Mouse (Mus musculus): ENCODE data around the gene Tmed10. TPM values are rescaled to one million over a fixed set of nuclear protein-coding genes. Genes with fewer than 3 reads are reported as not detected.

Tmed10 gene
- polyA plus RNA-seq, 1 experiment from 2014 or later: 320 TPM

DNA sequence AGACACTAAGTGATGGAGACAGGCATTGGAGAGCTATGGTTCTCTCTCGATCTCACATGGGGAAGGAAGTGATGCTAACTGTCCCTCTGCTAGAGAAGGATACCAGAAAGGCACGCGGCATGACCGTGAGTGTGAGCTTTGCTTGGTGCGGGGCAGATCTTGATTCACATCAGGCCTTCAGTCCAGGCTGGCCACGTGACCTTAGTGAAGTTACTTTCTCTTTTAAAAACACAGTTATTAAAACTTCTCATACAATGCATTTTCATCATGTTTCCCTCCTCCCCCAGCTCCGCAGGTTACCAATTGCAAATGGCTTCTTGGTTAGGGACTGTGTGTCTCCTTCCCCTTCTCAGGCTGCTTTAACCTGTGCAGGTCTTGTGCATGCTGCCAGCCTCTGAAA lies 16.5 kb upstream of the Tmed10 start:
- no peak overlapping the region for H3K4me3 ChIP-seq
- 88% methylated on average over 7 of the region's 7 CpGs for WGBS
- H3K9me3 ChIP-seq: no peaks in the 10 kb centered on the region
- H3K27ac ChIP-seq: no peak overlapping the region
- H3K9ac ChIP-seq: no peak overlapping the region
- no peaks in the 10 kb centered on the region for H3K4me1 ChIP-seq
- no peak overlapping the region for H3K4me2 ChIP-seq (replicated peaks)
- no peaks in the 10 kb centered on the region for H3K27me3 ChIP-seq
- H3K36me3 ChIP-seq: no peaks in the 10 kb centered on the region
- no peak for ATAC-seq (ENCODE audit: low FRiP score, low read depth)

DNA sequence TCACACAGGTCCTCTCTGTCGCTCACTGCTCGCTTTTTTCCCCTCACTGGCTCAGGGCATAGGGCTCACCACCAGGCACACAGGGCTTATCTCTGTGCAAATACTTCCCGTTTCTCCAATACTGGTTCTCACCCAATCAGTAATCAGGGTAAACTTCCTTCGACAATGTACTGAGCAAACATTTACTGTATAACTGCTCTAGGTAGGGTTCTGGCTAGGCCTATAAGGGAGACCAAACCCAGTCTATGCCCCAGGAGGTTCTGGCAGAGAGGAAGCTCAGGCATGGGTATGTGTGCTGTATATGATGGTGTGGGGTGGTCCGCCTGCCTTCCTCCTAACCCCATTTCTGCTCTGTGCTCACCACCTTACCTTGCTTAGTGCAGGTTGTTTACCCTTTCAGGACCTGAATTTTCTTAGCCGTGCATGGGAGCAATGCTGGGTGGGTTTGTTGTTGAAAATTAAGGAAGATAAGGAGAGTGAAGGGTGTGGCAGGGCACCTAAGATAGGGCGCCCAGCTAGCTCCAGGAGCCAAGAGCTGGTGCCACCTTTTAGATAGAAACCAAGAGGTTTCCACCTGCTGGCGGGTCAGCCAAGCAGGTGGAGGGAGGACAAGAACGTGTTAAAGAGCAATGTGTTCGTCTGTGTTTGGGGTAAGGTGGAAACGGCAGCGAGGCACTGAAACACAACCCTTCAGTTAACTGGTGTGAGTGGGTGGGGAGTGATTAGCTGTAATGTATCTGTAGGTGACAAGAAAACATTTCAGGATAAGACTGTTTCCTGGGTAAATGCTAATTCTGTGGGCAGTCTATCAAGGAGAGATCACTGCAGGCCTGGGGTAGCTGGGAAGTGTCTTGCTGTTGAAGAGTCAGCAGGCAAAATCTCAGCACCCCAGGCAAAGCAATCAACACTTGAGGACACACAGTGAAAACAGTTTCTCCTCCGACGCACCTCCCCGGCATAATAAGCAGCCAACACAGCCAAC lies 14.8 kb upstream of the Tmed10 start:
- Histone ChIP-seq H3K27ac (no peak overlapping the region), H3K9me3 (no peaks in the 10 kb centered on the region), H3K4me2 (replicated peaks) (no peak overlapping the region), H3K27me3 (no peaks in the 10 kb centered on the region), H3K9ac (no peak overlapping the region), H3K36me3 (no peaks in the 10 kb centered on the region), H3K4me3 (no peak overlapping the region), H3K4me1 (no peaks in the 10 kb centered on the region)
- 68% methylated on average over 15 of the region's 15 CpGs for WGBS
- no peak for ATAC-seq (ENCODE audit: low FRiP score, low read depth)

DNA sequence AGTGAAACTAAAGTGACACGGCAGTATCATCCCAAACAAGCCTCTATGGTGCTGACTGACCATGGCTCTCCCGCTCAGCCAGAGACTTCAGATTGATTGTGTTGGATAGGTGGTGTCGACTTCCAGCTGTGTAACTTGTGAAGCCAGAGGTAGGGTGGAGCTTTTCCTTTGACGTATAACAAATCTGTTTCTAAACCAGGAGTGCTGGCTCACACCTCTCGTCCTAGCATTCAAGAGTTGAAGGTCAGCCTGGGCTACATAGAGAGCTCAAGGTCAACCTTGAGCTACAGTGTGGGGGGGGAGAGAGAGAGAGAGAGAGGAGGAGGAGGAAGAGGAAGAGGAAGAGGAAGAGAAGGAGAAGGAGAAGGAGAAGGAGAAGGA lies 11.3 kb upstream of the Tmed10 start:
- H3K27ac ChIP-seq: no peak overlapping the region
- no peak overlapping the region for H3K4me2 ChIP-seq (replicated peaks)
- no peaks in the 10 kb centered on the region for H3K36me3 ChIP-seq
- H3K27me3 ChIP-seq: no peaks in the 10 kb centered on the region
- no peaks in the 10 kb centered on the region for H3K9me3 ChIP-seq
- 42% methylated on average over 5 of the region's 5 CpGs for WGBS
- no peak overlapping the region for H3K4me3 ChIP-seq
- no peaks in the 10 kb centered on the region for H3K4me1 ChIP-seq
- H3K9ac ChIP-seq: no peak overlapping the region
- no peak for ATAC-seq (ENCODE audit: low FRiP score, low read depth)

DNA sequence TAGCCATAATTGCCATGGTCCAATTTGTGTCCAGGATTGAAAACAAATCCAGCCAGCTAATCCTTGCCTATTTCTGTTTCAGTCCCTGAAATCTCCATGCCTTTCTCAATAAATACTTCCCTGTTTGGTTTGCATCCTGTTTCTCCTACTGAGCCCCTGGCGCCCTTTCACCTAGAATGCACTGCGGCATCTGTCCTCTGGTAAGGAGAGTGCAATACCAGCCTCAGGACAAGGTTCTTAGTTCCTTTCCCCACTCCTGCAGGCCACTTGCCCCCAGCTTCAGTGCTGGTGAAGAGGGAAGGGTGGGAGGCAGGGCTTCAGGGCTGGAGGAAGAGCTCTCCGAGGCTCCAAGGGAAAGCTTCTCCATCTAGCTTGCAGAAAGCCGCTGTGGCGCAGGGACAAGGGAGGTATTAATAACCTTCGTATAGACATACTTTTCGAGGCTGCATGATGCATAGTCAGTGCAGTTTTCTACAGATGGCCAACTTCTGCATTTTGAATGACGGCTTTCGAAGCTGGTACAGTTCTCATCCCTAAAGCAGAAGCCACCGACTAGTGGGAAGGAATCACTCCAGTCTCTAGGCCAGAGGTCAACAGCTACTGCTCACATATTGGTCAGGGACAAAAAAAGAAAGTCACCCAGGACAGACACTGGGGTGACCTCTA lies 10.8 kb upstream of the Tmed10 start:
- H3K9me3 ChIP-seq: no peaks in the 10 kb centered on the region
- no peaks in the 10 kb centered on the region for H3K27me3 ChIP-seq
- H3K9ac ChIP-seq: peak overlapping the region; percentile 26; the same call in 1 of the 2 replicates
- 78% methylated on average over 10 of the region's 10 CpGs for WGBS
- H3K36me3 ChIP-seq: no peaks in the 10 kb centered on the region
- no peak overlapping the region for H3K4me2 ChIP-seq (replicated peaks)
- H3K4me3 ChIP-seq: no peak overlapping the region
- no peaks in the 10 kb centered on the region for H3K4me1 ChIP-seq
- H3K27ac ChIP-seq: no peak overlapping the region
- no peak for ATAC-seq (ENCODE audit: low FRiP score, low read depth)

DNA sequence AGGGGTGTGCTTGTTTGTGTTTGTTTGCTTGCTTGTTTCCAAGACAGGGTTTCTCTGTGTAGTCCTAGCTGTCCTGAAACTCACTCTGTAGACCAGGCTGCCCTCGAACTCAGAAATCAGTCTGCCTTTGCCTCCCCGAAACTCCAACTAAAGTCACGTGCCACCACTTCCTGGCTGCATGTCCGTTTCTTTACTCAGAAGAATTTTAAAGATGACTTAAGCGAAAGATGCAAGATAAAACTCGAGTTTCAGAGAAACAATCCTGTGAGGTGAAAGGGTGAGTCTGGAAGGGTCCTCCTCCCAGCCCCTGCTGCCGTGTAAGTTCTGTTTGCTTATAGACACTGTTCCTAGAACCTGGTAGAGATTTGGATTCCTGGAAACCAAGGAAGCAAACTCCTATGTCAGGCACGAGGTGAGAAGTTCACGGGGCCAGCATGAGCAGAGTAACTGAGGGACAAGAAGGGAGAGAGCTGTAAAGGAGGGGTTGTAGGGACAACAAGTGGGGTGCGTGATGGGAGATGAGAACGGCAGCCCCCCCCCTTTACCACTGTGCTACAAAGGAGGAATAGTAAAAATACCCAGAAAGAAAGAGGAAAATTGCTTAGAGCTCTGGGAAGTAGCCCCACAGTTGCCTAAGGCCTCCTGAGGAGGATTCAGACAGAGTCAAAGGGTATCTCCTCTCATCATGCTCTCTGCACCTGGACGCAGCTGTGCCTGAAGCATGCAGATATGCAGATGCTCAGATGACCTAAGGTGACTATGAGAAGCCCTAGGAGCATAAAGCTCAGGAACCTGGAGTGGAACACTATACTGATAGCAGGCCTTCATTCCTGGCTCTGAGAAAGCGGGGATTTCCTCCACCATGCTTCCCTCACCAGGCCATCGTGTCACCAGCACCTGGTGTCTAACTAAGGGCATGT lies 8.4 kb upstream of the Tmed10 start:
- WGBS: 78% methylated on average over 14 of the region's 14 CpGs
- H3K4me3 ChIP-seq: no peak overlapping the region

DNA sequence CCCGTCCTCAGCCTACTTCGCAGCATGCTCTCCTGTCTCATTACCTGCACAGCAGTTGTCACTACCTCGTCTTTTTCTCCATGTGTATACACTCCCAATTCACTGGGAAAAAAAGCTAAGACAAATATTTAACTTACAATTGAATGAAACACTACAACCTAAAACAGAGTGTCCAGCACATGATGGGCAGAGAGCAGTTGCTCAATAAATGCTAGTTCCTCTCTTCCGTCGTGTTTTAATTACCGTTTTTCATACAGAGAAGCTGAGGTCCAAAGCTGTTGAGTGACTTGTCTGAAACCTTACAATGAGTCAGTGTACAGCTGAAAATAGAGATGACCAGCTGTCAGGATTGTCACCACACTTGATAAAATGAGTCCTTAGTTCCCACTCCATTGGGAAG lies 6.9 kb upstream of the Tmed10 start:
- Histone ChIP-seq H3K4me3 (no peak overlapping the region), H3K36me3 (no peaks in the 10 kb centered on the region), H3K4me1 (no peaks in the 10 kb centered on the region), H3K9ac (no peak overlapping the region), H3K27ac (no peak overlapping the region), H3K4me2 (replicated peaks) (no peak overlapping the region), H3K27me3 (no peaks in the 10 kb centered on the region), H3K9me3 (no peaks in the 10 kb centered on the region)
- ATAC-seq (ENCODE audit: low FRiP score, low read depth): no peak
- WGBS: 88% methylated on average over 6 of the region's 6 CpGs

More for the DNA sequence above, 8.4 kb upstream of the Tmed10 start:
- Histone ChIP-seq H3K9ac (no peak overlapping the region), H3K4me1 (no peaks in the 10 kb centered on the region), H3K36me3 (no peaks in the 10 kb centered on the region), H3K4me2 (replicated peaks) (no peak overlapping the region), H3K27ac (no peak overlapping the region), H3K27me3 (no peaks in the 10 kb centered on the region), H3K9me3 (no peaks in the 10 kb centered on the region)
- ATAC-seq (ENCODE audit: low FRiP score, low read depth): no peak

DNA sequence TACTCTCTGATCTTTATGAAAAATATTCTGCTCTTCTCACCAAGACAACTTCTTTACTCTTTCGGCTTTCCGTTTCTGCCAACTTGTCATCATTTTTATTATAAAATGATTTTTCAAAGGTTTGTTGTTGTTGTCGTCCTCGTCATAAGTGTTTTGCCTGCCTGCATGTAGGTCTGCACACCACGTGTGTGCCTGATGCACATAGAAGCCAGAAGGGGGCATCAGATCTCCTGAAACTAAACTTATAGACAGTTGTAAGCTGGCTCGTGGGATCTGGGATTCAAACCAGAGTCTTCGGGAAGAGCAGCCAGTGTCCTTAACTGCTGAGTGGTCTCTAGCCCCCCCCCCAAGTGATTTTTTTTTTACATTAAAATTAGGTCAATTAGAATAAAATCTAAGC lies 6.3 kb upstream of the Tmed10 start:
- H3K9me3 ChIP-seq: no peaks in the 10 kb centered on the region
- no peak for ATAC-seq (ENCODE audit: low FRiP score, low read depth)
- H3K4me1 ChIP-seq: no peaks in the 10 kb centered on the region
- H3K27ac ChIP-seq: no peak overlapping the region
- H3K4me3 ChIP-seq: no peak overlapping the region
- no peak overlapping the region for H3K9ac ChIP-seq
- H3K4me2 ChIP-seq (replicated peaks): no peak overlapping the region
- 81% methylated on average over 7 of the region's 7 CpGs for WGBS
- H3K27me3 ChIP-seq: no peaks in the 10 kb centered on the region
- H3K36me3 ChIP-seq: no peaks in the 10 kb centered on the region

DNA sequence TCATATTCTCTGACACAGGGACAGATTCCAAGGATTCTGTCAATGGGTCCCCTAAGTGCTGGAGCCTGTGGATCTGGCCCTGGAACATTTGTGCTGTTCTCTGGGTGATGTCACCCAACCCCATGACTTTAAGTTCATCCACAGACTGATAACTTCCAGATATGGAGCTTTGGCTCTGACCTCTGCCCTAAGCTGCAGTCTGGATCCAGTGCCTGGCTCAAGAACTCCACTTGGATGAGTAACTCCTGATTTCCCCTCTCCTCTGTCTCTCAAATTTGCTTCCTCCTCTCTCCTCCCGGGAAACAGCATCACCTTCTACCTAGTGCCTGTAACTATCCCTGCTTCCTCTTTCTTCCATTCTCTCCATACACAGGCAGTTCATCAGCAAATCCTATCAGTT lies 5.7 kb upstream of the Tmed10 start:
- Histone ChIP-seq H3K27me3 (no peaks in the 10 kb centered on the region), H3K4me1 (no peaks in the 10 kb centered on the region), H3K9ac (no peak overlapping the region), H3K4me3 (no peak overlapping the region), H3K27ac (no peak overlapping the region), H3K36me3 (no peaks in the 10 kb centered on the region), H3K4me2 (replicated peaks) (no peak overlapping the region), H3K9me3 (no peaks in the 10 kb centered on the region)
- no peak for ATAC-seq (ENCODE audit: low FRiP score, low read depth)
- WGBS: 79% methylated on average over 1 of the region's 1 CpGs

DNA sequence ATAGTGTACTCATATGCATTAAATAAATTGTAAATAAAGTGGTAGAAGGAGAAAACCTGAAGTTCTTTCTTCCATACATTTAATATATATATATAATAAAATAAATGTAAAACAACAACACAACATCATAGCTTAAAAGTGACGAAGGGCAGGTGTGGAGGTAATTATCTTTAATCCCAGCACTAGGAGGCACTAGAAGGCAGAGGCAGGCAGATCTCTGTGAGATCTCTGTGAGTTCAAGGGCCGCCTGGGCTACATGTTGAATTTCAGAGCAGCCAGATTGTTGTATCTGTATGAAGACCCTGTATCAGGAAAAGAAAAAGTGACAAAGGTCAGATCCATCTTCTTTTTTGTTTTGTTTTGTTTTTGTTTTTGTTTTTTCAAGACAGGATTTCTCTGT lies 3.6 kb upstream of the Tmed10 start:
- no peaks in the 10 kb centered on the region for H3K36me3 ChIP-seq
- WGBS: 88% methylated on average over 2 of the region's 2 CpGs
- H3K9me3 ChIP-seq: no peaks in the 10 kb centered on the region
- H3K9ac ChIP-seq: no peak overlapping the region
- H3K4me3 ChIP-seq: no peak overlapping the region
- H3K27ac ChIP-seq: no peak overlapping the region
- H3K4me1 ChIP-seq: no peaks in the 10 kb centered on the region; the same call in 1 of the 2 replicates
- no peak overlapping the region for H3K4me2 ChIP-seq (replicated peaks)
- no peak for ATAC-seq (ENCODE audit: low FRiP score, low read depth)
- no peaks in the 10 kb centered on the region for H3K27me3 ChIP-seq

DNA sequence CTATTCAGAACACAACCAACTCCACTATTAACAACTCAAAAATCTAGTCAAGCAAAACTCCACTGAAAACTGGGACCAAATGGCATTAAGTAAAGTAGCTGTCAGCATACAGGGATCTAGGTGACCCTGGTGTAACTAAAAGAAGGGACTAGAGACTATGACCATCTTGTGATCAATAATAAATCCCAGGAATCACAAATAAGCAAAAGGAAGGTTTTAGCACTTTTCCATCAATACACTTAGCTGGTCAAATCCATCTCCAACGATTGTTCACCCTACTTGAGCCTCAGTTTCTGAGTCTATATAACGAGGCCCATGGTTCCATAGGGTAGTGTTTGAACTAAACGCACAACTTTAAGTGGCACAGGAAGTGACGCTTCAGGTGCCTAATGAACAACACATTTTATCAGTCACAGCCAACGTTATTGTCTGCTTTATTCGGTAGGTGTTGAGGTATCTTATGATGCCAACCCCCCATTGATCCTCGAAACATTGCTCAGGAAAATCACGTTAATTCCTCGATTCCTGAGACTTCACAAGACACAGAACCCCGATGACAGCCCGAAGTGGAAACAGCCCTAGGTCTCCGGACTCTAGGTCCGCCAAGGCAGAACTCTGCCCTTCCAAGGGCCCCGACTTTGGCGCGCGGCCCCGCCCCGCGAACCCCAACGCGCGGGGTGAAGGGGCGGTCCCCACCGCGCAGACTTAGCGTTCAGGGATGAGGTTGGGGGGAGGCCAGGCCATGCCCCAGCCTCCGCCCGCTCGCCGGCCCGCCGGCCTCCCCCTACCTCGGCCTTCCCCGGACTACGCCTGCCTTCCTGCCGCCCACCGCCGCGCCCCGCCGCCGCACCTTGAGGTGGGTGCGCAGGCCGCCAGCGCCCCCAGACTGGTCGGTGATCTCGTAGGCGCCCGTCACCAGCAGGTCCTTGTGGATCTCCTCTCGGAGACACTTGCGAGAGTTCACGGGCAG lies 771 bp downstream of the Tmed10 start:
- Histone ChIP-seq H3K4me2 (replicated peaks) (peak overlapping the region; percentile 82), H3K9ac (peak overlapping the region; percentile 92), H3K27me3 (no peaks in the 10 kb centered on the region), H3K36me3 (no peaks in the 10 kb centered on the region), H3K9me3 (no peaks in the 10 kb centered on the region), H3K27ac (peak overlapping the region; percentile 87), H3K4me1 (peaks cover 25% of the 10 kb centered on the region), H3K4me3 (peak overlapping the region; percentile 90)
- peak; percentile 80 for ATAC-seq (ENCODE audit: low FRiP score, low read depth)
- under 1% methylated on average over 52 of the region's 53 CpGs for WGBS

DNA sequence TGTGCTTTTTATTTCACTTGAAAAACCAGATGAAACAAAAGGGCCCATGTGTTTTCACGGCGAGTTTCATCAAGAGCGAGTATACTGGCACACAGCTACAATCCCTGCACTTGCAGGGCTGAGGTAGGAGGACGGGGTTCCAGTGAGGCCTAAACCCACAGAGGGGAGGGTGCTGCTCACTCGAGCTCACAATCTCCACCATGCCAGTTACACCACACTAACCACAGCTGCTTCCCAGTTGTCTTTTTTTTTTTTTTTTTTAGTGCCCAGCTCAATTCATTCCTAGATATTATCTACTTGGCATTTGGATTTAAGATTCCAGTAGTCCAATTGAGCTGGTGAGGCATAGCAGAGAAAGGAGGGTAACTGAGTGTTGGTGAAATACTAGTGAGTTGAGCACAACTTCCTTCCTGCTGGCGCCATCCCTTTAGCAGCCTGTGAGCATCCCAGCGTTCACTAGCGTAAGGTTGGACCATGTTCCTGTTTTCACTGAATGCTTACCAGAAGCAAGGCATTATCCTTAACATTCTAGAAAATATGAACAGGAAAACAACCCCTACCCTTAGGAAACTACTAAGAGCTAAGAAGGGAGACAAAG lies 2.5 kb downstream of the Tmed10 start:
- H3K4me1 ChIP-seq: peaks cover 26% of the 10 kb centered on the region
- H3K27me3 ChIP-seq: no peaks in the 10 kb centered on the region
- no peak overlapping the region for H3K9ac ChIP-seq
- no peak overlapping the region for H3K4me3 ChIP-seq
- no peak for ATAC-seq (ENCODE audit: low FRiP score, low read depth)
- H3K4me2 ChIP-seq (replicated peaks): peak overlapping the region; percentile 25; the same call in 1 of the 2 replicates
- 69% methylated on average over 8 of the region's 8 CpGs for WGBS
- H3K9me3 ChIP-seq: no peaks in the 10 kb centered on the region
- no peaks in the 10 kb centered on the region for H3K36me3 ChIP-seq
- H3K27ac ChIP-seq: no peak overlapping the region

All from limb, embryonic 13.5 days (tissue).